Mouse (Mus musculus) testis, postnatal 10 days (tissue): ENCODE measurements around the gene Fbxo4.
A peak's percentile ranks its signal among the peaks of the same experiment; 100 is the strongest.

Source experiments
- DNase-seq: peaks from one replicate; pipeline ENCODE4 v3.0.0; 2021; ENCODE audit warnings: low spot score

Gene Fbxo4

DNA sequence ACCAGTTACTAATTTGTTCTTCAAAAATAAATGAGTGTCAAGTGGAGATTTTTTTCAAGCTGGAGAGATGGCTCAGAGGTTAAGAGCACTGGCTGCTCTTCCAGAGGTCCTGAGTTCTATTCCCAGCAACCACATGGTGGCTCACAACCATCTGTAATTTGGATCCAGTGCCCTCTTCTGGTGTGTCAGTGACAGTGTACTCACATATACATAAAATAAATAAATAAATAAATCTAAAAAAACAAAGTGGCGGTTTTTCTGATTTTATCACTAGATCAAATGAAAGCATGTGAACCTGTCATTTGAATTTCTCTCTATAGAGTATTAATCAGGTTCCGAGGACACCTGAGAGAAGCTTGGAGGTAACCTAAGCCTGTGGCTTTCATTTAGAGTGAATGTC lies 1.1 kb downstream of the Fbxo4 start:
- no peak for DNase-seq

DNA sequence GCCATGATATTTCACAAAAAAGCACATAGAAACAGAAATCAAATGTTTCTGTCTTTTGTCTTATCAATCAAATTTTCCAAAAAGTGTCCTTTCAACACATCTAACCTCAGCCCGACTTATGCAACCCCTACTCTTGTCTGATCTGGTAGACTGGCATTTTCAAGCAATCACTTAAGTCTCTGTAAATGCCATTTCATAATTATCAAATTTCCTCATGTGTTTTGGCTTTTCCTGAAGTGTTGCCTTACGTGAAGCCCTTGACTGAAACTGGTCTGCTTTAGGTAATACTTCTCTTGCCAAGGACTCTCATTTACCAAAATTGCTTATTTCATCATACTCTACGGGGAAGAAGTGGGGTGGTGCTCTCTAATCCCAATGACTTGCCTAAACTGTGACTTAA lies 6.1 kb downstream of the Fbxo4 start:
- DNase-seq: no peak

DNA sequence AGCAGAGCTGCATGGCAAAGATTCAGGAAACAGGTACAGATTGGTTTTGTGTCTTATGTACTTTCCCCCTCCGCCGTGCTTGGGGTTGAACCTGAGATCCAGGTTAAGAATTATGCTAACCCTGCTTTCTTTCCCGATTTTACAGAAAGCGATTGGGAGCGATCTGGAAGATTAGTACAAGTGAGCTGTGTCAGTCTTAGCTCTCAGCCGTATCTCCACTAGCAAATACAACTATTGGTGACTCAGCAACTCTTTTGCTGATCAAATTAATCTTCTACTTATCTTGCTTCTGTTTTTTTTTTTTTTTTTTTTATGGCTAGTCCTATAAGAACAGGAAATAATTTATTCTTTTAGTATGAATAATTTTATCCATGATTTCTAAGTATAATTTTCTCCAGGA lies 9.2 kb downstream of the Fbxo4 start:
- DNase-seq: no peak

GRCm38 (mm10) chr15:3969743-3970142 lies 9.6 kb downstream of the Fbxo4 start:
- no peak for DNase-seq

DNA sequence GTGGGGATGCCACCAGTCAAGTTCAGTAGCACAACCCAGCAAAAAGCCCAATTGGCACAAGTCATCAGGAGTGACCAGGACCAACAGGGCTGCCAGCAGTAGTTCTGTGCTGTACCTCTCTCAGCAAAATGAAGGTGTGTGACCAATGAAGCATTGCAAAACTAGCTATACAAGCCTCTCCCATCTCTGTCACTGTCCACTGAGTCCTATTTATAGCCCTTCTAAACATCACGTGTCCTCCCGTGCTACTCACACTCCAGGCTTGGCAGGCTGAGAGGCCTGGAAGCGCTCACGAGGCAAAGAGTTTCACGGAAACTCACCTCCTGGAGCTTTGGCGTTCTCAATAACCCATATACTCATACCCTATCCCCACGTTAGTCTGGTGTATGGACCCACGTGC lies 17.1 kb downstream of the Fbxo4 start:
- no peak for DNase-seq

GRCm38 (mm10) chr15:3960094-3960493 lies 19.3 kb downstream of the Fbxo4 start:
- no peak for DNase-seq

DNA sequence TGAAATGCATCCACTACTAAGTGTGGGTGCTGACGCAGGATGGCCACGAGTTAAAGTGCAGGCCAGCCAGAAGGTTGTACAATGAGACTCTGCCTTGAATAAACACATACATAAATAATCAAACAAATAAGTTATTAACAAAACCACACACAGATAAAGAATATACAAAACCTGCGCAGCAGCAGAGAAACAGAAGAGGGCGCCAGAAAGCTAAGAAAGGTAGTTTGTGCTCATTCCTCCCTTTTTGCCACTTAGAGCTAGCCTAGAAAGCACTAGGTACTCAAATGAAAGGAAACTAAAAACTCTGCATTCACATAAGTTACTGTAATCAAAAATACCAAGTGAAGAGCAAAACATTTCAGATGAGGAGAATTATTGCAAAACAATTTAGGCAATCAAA lies 21.4 kb downstream of the Fbxo4 start:
- peak; percentile 59 for DNase-seq

- DNase-seq: no peak
These were observed 24.4 kb downstream of the Fbxo4 start for GRCm38 (mm10) chr15:3954971-3955370.

DNA sequence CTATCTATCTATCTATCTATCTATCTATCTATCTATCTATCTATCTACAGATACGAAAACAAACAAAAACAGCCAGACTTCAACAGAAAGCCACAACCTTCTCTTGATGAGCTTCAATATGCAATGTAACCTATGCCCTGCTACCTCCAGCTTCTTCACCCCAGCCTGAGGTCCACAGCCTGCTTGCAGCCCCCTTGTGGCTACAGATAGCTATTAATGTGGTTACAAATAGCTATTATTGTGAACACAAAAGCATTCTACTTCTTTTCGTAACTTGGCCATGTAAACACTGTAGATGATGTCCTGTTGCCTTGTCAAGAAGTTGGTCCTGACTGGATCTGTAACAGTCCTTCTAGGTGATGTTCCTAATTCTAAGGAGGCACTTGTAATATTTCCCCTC lies 41.2 kb downstream of the Fbxo4 start:
- DNase-seq: no peak

- no peak for DNase-seq
These were observed 43.3 kb downstream of the Fbxo4 start for GRCm38 (mm10) chr15:3936056-3936455.

GRCm38 (mm10) chr15:3933466-3933865 lies 45.9 kb downstream of the Fbxo4 start:
- DNase-seq: no peak

DNA sequence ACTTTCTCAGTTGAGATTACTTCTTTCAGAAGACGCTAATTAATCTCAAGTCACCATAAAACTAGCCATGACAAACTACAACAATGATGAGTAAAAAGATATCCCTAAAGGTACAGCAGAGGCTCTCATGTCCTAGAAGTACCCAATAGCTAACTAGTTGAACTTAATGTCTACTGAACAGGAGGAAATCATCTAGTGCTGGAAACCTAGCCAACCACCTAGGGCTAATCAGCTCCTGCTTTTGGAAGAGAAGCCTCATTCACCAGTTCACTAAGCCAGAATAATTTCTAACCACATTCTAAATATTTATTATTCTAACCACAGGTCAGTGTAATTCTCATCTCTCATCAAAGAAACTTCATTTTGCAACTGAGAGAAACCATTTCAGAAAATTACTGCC lies 47.4 kb downstream of the Fbxo4 start:
- DNase-seq: no peak
